Mouse (Mus musculus): ENCODE results near the gene Ctdsp1. TPM values are rescaled to one million over a fixed set of nuclear protein-coding genes. Genes with fewer than 3 reads are reported as not detected.

The Ctdsp1 gene
- total RNA-seq, 2 experiments from 2014 or later: 121 to 126 TPM

DNA sequence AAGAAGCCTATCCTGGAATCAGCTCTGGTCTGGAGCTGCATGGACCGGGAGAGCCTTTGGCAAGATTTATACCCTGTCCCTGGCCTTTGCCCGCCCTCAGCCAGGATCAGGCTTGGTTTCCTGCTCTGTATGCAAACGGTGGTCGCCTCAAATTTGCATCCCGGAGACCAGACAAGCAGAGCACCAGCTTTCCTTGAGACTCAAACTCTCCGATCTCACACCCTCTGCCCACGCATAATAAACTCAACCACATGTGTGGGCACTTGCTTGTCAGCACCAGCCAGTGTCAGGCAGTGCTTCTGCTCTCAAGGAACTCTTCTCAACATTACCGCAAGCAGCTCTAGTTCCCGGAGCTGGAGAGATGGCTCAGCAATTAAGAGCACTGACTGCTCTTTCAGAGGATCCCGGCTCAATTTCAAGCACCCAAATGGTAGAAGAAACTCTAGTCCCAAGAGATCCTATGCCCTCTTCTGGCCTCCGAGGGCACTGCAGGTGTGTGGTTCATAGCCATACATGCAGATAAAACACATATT, 6.7 kb downstream of the Ctdsp1 start:
- DNase-seq: peak; percentile 81

DNA sequence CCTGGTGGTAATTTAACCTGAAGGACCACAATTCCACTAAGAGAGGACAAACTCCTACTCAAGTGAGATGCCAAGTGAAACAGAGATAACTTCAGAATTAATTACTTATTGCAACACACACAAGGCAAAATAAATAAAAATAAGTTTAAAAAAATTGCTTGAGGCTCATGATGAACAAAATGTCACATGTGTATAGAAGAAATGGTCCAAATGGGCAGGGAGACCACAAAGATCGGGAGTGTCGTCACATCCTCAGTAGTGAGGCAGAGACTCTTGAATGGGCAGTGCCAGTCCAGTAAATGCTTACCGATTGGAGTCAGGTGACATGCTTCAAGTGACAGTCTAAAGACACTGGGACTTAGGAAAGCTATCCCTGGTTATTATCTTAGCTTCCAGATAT, 9.2 kb downstream of the Ctdsp1 start:
- no peak for DNase-seq

DNA sequence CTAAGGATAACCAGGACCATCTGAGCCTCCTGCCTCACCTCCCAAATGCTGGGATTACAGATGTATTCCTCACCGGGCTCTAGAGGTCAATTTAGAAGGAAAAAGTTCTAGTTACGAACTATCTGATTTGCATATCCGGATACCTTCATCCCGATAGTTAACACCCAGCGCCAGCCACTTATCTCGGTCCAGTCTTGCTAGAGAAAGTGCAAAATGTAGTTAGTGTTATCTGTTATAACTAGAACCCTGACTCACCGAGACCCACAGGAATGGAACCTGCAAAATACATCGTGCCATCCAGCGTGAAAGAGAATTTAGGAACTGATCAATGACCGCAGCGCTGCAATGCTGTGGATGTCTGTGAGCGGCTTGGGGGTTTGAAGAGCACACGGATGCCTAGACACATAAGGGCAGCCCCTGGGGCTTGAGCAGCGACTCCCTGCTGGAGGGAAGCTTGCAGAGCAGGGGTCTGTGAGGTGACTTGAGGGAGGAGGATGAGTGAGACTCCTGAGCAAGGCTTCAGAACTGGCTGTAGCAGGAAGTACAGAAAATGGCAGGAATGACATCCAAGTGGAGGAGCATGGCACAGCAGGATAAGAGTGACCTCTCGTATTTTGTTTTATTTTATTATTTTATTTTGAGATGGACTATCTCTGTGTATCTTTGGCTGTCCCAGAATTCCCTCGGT, 9.8 kb downstream of the Ctdsp1 start:
- no peak for DNase-seq

DNA sequence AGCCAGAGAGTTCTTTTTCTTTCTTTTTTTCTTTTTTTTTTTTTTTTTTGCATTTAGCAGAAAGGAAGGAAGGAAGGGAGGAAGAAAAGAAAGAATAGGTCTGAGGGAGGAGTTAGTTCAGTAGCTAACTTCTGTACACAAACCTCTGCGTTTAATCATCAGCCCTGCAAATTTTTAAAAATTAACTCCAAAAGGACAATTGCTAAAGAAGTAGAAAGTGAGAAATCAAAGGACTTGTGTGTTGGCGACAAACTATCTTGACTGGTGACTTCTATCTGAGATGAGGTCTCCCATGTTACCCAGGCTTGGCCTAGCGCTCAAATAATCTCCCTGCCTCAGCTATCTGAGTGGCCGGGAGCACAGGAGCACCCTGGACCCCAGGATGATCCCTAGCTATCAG, 12.9 kb downstream of the Ctdsp1 start:
- no peak for DNase-seq

DNA sequence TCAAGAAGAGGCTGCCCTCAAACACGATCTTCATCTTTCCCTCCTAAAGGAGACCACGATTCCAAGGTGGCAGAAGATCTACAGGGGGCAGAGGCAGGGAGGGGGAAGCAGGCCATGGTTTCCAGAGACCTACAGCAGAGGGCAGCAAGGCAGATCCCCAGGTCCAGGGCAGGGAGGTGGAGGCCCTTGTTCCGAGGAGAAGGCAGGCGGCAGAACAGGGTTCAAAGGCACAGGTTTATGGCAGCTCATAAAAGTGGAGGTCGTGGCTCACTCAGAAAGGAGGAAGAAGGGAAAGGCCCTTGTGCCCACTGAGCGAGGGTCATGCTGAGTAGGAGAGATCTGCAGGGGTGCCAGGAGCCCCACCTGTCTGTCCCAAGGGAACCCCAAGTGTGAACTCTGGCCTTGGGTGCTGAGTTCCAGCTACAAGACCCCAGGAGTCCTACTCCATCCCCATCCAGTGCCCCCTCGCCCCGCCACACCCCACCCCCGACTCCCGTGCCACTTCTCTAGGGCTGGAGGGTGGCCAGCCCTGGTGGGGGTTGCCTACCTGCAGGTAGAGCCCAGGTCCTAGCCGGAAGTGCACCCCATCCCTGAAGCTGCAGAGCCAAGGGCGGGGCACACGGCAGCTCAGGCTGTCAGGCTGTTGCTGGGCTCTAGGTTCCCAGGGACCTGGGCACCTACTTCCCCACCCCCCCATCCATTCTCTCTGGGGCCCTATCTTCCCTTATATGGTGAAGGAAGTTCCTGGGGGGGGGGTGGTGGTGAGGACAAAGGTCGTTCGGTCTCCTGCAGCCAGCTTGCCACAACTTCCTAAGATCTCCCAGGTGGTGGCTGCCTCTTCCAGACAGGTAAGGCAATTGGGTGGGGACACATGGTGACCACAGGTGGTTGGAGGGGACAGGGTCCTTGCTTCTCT, 17.5 kb downstream of the Ctdsp1 start, which contains the start of gene Vil1:
TSS of gene Vil1 (plus strand) at position 788 of the 916 bp plus-strand sequence.
- DNase-seq: no peak

DNA sequence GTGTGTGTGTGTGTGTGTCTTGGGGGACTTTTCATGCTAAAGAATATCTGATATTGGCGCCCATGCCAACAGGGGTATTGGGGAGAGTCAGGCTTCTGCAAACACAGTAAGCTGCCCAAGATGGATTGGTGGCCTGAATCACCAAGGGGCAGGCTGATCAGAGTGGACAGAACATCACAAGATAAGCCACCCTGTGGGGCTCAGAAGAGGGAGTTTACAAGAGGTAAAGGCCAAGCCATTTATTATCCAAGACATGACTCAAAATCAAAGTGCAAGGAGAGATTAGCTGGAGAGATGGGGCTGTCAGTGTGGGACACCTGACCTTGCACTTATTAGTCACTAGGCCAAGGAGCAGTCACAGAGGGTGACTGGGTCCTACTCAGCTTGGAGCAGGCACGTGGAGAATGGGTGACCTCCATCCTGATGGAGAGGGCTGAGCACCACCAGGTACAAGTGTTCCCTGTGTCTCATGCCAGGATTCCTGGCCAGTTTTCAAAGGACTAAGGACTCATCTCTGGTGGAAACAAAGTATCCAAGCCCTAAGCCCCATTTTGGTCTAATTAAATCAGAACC, 20.5 kb downstream of the Ctdsp1 start:
- DNase-seq: no peak

DNA sequence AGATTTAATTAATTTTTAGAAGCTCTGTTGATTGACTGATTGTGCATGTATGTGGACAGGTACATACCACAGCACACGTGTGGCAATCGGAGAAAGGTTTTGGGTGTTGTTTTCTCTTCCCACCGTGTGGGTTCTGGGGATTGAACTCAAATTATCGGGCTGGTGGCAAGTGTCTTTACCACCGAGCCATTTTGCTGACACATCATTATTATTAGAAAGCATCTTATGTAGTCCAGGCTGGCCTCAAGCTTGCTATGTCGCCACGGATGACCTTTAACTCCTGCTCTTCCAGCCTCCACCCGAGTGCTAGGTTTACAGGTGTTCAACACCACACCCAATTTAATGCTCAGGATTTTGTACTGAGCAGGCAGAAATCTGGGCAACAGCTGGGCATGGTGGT, 21.4 kb downstream of the Ctdsp1 start:
- DNase-seq: no peak

DNA sequence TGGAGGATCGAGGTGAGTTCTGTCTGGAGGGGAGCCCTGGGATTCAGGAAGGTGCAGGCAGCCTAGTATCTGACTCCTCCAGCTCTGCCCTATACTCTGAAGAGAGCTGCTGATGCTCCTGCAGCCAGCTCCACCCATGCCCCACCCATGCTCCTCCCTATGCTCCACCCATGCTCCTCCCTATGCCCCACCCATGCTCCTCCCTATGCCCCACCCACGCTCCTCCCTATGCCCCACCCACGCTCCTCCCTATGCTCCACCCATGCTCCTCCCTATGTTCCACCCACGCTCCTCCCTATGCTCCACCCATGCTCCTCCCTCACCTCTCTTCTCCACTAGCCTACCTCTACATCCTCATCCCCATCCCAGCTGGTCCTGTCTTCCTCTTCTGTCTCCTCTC, 23.8 kb downstream of the Ctdsp1 start:
- no peak for DNase-seq

DNA sequence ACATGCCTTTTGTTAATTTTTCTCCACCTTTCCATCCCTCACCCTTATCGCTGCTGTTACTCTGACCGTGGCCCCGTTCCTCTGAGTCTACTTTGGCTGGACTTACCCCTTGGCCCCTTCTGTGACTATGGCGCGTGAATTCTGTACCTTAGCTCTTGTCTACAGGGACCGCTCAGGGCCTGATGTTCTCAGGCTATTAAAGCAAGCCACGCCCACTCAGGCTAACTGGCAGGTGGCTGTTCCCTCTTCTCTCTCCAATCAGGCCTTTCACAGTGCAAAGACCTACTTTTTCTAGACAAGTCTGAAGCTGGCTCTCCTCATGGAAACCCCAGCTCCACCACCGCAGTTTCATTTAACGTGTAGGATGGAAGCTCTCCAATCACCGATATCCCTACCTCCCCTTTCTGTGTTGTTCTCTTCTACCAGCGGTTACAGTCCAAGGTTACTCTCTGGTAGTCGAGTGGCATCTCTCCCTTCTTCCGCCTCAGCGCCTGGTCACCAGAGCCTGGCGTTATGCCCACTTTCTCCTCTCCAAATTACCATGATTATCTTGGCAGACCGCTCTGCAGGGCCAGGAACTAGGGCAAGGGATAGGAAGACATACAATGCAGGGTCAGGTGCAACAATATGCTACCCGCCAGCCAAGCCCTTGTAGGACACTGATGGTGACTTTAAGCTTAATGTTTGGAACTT, 27.6 kb downstream of the Ctdsp1 start:
- peak; percentile 62 for DNase-seq

DNA sequence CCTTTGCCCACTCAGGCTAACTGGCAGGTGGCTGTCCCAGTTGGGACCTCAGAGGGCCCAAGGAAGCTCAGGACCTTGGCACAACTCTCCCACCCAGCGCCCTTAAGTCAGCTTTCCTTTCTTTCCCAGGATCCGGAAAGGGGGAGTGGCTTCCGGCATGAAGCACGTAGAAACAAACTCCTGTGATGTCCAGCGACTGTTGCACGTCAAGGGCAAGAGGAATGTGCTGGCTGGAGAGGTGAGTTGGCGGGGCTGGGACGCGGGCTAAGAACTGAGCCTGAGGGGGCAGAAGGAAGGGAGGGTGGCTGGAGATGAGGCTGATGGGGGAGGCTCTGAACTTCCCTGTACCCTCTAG, 28.1 kb downstream of the Ctdsp1 start:
- DNase-seq: peak; percentile 42

DNA sequence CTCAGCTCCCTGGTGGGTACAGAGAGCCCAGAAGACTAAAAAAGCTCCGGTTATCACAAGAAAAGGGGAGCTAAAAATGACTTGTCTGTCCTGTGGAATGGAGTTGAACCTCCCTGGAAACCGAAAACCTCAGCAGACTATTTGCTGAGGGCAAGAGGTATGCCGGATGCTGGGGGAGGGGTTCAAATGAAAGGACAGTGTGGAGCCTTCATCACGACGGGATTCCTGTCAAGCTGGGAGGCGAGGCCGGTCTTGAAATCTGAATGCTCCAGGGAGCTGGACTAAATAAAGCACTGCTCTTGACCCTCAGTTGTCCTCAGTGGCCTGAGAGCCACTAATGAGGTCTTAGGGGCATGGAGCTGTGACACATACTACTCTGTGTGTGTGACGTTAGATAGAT, 31.8 kb downstream of the Ctdsp1 start:
- no peak for DNase-seq

DNA sequence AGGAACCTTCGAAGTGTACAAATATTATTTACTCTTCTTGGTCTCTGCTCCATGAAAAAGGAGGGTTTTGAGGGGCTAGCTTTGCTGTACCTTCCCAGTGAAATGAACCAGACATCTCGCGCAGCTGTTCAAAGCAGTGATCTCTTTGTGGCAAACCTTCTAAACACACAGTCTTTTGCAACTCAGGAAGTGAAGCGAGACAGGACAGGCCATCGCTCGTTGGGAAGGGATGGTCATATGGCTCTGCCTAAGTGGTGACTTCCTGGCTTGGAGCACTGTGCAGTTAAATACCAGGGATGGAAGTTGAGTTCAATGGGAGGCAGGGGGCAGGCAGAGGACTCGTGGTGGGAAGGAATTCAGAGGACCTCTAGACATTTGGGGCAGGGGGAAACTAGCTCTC, 34.5 kb downstream of the Ctdsp1 start:
- no peak for DNase-seq

DNA sequence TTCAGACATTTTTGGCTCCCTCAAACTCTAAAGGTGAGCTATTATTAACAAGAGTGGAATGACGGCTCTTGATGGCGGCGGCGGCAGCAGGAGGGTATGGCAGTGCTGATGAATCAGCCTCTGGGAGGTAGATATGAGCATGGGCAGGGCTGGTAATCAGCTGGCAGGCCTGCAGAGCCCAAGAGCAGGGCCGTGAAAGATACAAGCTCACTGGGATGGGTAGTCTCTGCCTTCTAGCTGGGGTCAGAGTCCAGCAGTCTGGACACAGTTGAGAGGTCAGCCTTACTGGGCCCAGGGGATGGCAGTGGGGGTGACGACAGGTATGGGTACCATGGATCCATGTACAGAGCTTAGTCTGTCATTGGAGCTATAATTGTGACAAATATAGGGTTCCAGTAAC, 41.9 kb downstream of the Ctdsp1 start:
- DNase-seq: no peak

DNA sequence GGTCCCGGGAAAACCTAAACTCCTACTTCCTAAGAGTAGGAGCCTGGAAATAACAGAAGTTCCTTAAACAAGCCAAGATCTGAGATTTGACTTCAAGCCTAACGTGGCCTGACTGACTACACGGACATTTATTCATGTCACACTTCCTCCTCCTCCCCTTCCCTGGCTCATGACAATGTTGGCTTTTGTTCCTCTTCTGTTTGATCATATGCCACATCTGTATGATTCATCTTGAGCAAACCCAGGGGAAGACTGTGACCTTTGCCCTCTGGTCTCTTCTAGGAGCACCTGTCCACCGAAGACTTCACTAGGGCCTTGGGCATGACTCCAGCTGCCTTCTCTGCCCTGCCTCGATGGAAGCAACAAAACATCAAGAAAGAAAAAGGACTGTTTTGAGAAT, 43.3 kb downstream of the Ctdsp1 start:
- no peak for DNase-seq

DNA sequence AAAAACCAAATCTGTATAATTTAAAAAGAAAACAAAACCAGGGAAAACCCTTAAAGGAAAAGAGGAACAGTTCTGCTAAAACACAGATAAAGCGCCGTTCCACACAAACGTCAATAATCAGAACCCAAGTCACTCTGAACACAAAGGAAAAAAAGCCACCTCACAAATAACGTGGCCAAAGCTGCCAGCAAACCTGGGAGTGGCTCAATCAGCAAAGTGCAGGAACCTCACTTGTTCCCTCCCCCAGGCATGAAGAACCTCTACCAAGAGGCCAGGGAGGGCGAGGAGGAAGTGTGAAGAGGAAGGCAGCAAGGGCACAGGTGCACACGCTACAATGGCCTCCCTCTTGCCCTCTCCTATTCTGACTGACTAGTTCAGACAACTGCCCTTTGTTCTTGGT, 44.3 kb downstream of the Ctdsp1 start:
- DNase-seq: no peak

DNA sequence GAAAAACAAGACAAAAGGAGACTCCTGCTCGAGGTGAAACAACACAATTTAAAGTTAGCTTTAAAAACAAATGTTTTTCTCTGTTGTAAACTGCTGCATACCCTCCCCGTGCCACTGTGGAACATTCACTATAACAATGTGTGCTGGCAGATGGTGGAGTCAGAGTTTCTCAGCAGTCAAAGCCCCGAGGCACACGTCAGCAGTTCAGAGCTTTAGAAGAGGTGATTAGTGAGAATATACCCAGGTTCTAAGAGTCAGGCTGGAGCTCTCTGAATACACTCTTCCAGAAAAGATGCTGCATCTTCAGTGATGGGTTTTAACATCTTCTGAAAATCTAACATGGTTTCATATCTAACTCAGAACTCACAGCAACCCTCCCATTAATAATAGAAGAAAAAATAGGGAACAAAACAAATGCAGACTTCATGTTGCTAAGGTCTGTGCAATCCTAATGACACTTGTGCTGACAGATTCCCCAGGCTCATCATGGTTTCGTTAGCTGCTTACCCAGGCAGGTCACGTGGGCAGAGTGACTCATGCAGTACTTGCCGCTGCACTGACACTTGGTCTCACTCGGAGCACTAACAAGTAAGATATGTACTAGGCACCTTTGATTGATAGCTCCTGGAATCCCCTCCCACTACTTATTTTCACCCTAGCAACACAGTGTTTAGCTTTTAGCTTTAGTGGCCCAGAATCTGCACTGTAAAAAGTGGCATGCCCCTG, 46.6 kb downstream of the Ctdsp1 start:
- DNase-seq: peak; percentile 53

DNA sequence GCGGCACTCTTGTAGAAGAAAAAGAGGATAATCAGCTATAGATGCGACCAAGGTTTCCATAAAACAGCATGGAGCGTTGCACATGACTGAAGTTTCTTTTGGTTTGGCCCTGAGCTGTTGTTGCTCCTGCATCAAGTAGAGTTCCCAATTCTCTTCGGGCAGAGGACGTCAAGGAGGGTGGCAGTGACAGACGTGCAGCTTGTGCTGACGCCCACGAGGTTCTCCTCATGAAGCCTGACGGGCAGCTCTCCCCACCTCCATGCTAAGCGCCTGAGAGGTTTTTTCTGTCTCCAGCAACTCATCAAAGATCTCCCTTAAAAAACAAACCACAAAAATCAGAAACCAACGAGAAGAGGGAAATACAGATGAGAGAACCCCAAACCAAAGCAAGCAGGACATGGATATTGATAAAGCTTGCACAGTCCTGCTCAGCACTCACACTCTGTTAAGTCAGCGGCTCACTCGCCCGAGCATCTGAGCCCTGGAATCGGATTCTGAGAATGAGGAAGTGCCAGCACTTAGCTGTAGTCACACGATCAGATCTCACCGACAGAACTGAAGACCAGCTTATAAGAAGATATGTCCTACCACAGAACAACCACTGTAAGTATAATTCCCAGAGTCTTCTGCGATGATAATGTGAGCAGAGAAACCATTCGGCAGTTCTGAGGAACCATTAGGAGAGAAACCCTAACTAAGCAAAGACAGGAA, 48.0 kb downstream of the Ctdsp1 start:
- DNase-seq: no peak

DNA sequence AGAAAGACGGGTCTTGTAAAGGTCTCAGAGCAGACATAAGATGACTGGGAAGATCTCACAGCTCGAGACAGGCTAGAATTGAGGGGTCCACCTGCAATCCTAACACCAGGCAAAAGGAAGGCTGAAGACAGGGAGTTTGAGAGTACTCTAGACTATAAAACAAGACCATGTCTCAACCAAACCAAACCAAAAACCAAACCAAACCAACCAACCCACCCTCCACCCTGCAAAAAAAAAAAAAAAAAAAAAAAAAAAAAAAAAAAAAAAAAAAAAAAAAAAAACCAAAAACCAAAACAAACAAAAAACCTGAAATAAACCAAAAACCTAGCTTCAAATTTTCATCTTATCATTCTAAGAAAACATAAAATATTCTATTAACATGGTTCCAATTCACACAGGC, 53.2 kb downstream of the Ctdsp1 start:
- no peak for DNase-seq
